Mouse (Mus musculus) midbrain, embryonic 10.5 days (tissue): Measurements from ENCODE around the gene M6pr. TPM values are rescaled to one million over a fixed set of nuclear protein-coding genes. Genes with fewer than 3 reads are reported as not detected.

Source experiments
- DNase-seq: peaks from one replicate; pipeline ENCODE4 v3.0.0-alpha.2; 2017; ENCODE audit warnings: low spot score
- H3K27ac ChIP-seq: fragments of 300-500 bp; sonication (generic); replicated peaks from 2 replicates; pipeline ENCODE4 v1.5.1; 2016; ENCODE audit warnings: mild to moderate bottlenecking
- H3K27me3 ChIP-seq: fragments of 300-500 bp; sonication (generic); 2 replicates; pipeline ENCODE4 v1.6.1; 2016; ENCODE audit warnings: low read depth, mild to moderate bottlenecking; ENCODE audit not compliant: poor library complexity, severe bottlenecking
- H3K36me3 ChIP-seq: fragments of 300-500 bp; sonication (generic); 2 replicates; pipeline ENCODE4 v1.6.1; 2016; ENCODE audit warnings: mild to moderate bottlenecking, moderate library complexity
- H3K4me1 ChIP-seq: fragments of 300-500 bp; sonication (generic); 2 replicates; pipeline ENCODE4 v1.6.1; 2016
- H3K4me3 ChIP-seq: fragments of 300-500 bp; sonication (generic); 2 replicates; pipeline ENCODE4 v1.5.1; 2016; ENCODE audit warnings: mild to moderate bottlenecking, moderate library complexity
- H3K9me3 ChIP-seq: fragments of 300-500 bp; sonication (generic); replicated peaks from 2 replicates; pipeline ENCODE4 v1.6.1; 2016; ENCODE audit warnings: mild to moderate bottlenecking
- WGBS: fragments of 180-500 bp; shearing (Covaris S2); methylation state at CpG from one replicate; pipeline ENCODE4 v1.1.7; 2016; 5-methylcytosine and 5-hydroxymethylcytosine counted together
- polyA plus RNA-seq: library from polyadenylated mRNA; unstranded; fragments of >200 nt; fragmentation: Nextera tagmentation; extraction: Ambion mirVana; gene quantifications from 2 replicates; pipeline ENCODE4 v1.2.1, GENCODE M21; 2016

The M6pr gene
- polyA plus RNA-seq, 1 experiment from 2014 or later, result 94.6 TPM

DNA sequence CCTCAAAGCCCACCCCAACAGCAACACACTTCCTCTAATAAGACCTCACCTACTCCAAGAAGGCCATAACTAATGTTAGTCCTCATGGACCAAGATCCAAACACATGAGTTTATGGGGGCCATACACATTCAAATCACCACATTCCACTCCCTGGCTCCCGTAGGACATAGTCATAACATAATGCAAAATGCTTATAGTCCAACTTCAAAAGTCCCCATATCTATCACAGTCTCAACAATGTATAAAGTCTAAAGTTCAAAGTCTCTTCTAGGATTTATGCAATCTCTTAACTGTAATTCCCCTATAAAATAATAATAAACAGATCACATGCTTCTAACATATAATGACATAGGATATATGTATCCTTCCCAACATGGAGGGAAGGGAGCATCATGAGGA, 48.6 kb downstream of the M6pr start:
- H3K4me3 ChIP-seq, result no peak overlapping the region
- DNase-seq, result no peak
- H3K4me1 ChIP-seq, result no peaks in the 10 kb centered on the region
- H3K27me3 ChIP-seq, result no peaks in the 10 kb centered on the region
- H3K9me3 ChIP-seq, result no peaks in the 10 kb centered on the region
- WGBS, result 84% methylated on average over 1 of the region's 1 CpGs
- H3K27ac ChIP-seq, result no peak overlapping the region
- H3K36me3 ChIP-seq, result no peaks in the 10 kb centered on the region

DNA sequence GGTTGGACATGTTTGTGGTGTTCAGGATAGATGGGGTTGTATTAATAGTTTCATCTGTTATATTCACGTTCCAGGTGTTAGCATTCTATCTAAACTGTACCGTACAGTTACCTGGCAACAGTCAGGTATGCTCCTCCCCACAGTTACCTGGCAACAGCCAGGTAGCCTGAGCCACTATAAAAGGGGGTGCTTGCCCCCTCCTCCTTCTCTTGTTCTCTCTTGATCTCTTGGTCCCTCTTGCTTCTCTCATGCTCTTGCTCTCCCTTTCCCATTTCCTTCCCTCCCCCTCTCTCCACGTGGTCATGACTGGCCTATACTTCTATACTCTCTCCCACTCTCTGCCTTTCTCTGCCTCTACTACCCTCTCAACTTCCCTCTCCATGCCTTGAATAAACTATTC, 57.2 kb downstream of the M6pr start:
- no peak for DNase-seq
- no peaks in the 10 kb centered on the region for H3K36me3 ChIP-seq
- WGBS, result 58% methylated on average over 3 of the region's 3 CpGs
- no peak overlapping the region for H3K27ac ChIP-seq
- no peaks in the 10 kb centered on the region for H3K4me1 ChIP-seq
- no peaks in the 10 kb centered on the region for H3K27me3 ChIP-seq
- H3K4me3 ChIP-seq, result no peak overlapping the region
- H3K9me3 ChIP-seq, result 0 out of 2 replicates have a peak, but pooled peaks cover 3% of the 10 kb centered on the region

GRCm38 (mm10) chr6:122366287-122366686, 57.8 kb downstream of the M6pr start:
- Histone ChIP-seq H3K36me3 (no peaks in the 10 kb centered on the region), H3K27me3 (no peaks in the 10 kb centered on the region), H3K4me3 (no peak overlapping the region), H3K27ac (no peak overlapping the region), H3K4me1 (no peaks in the 10 kb centered on the region), H3K9me3 (0 out of 2 replicates have a peak, but pooled peaks cover 3% of the 10 kb centered on the region)
- no peak for DNase-seq
- whole genome bisulfite sequencing, result 44% methylated on average over 2 of the region's 2 CpGs

DNA sequence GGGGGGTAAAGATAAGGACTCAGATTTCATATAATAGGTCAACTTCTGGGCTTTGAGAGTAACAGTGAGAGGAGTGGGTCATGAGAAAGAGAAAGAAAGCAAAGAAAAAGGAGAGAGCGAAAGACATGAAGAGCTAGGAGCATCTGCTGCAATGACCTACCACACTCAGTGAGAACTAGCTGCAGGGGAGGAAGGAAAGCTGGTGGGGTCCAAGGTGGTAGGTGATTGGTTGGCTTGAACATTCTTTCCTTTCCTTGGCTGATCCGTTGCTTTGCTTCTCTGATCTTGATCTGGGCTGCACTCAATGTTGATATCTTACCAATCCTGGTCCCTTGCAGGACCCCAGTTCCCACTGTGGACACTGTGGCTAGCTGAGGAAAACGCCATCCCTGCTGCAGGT, 58.5 kb downstream of the M6pr start:
- Histone ChIP-seq H3K36me3 (no peaks in the 10 kb centered on the region), H3K27me3 (no peaks in the 10 kb centered on the region), H3K4me1 (no peaks in the 10 kb centered on the region), H3K27ac (no peak overlapping the region), H3K4me3 (no peak overlapping the region), H3K9me3 (0 out of 2 replicates have a peak, but pooled peaks cover 3% of the 10 kb centered on the region)
- WGBS, result 58% methylated on average over 3 of the region's 3 CpGs
- no peak for DNase-seq

Other genes with a start within 250 kb of the M6pr start
- gene Klrg1, start 25.8 kb upstream of the M6pr start, polyA plus RNA-seq, result 0.19 TPM in 1 of 2 replicates, not detected in the other
- 26.6 and 29.3 TPM in 2 replicates for gene Phc1, start 31.8 kb downstream of the M6pr start, polyA plus RNA-seq
- 39.1 and 54.1 TPM in 2 replicates for gene Rimklb, start 190.0 kb downstream of the M6pr start, polyA plus RNA-seq
- gene Mfap5, start 197.1 kb downstream of the M6pr start, polyA plus RNA-seq, result 0.72 and 0.99 TPM in 2 replicates
- gene Aicda, start 245.1 kb downstream of the M6pr start, polyA plus RNA-seq, result not detected in 2 replicates